Mouse (Mus musculus) gonadal fat pad, adult 2 months (tissue): Measurements from ENCODE around the gene Gm20604. TPM values are rescaled to one million over a fixed set of nuclear protein-coding genes. Genes with fewer than 3 reads are reported as not detected.

ENCODE experiments used
- DNase-seq: peaks from one replicate; pipeline ENCODE4 v3.0.0-alpha.2; 2012; ENCODE audit warnings: low read depth
- polyA plus RNA-seq: library from polyadenylated mRNA; depleted of rRNA; stranded (reverse); fragments of >200 nt; gene quantifications from 2 replicates; pipeline ENCODE4 v1.2.3, GENCODE M21; 2012

The Gm20604 gene
- polyA plus RNA-seq, 1 experiment, result 3.4 TPM

DNA sequence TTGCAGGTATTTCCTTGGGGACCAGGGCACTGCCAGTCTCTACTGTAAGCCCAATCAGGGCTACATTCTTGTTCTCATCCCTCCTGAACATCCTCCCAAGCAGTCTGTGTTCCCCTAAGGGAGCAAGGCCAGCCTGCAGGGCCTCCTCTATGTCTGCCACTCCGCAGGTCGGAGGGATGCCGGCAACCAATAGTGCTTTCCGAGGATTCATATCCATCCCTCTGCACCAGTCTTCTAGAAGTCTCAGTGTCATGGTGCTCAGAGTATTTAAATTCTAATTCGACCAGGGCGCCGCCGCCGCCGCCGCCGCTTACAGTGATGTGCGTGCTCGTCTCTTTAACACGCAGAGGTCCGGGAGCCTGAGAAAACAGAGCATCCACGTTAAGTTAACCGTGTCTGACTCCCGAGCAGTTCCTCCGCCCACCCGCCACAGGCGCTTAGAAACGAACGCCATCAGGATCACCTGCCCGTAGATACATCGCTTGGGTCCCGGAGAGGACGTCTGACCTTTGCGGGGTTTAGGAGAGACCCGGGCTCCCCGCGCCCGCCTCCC, 15.4 kb downstream of the Gm20604 start:
- DNase-seq, result no peak

DNA sequence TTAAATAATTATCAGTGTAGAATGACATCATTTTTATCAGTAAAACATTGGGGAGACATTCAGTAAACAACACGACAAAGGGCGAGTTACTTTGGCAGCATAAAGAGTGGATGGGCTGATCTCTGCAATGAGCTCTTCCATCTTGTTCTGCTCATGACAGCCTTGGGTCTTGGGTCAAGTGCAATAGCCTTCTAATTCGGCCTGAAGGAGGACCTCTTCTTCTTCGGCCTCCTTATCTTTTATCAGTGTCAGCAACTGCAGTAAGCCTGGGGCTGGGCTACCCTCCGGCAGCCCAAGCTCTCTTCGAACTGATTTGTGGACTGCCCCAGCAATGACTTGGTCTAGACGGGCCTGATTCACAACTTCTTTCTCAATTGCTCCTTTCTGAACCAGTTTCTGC, 16.4 kb downstream of the Gm20604 start:
- DNase-seq, result no peak

DNA sequence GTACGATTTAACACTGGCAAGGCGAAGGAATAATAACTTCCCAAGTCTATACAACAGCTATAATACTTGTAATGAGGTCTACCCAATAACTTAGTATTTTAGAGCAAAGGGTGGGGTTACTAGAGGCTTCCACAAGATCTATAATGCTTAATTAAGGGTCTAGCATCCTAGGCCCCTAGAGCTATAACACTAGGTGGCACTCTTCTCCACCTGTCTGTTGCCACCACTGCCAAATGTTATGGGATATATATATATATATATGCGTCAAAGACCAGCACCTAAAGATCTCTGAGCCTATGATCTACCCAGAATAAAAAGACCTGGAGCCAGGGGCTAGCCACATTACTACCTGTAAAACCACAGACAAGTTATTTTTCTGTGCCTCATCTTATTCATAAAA, 18.2 kb downstream of the Gm20604 start:
- DNase-seq, result no peak

DNA sequence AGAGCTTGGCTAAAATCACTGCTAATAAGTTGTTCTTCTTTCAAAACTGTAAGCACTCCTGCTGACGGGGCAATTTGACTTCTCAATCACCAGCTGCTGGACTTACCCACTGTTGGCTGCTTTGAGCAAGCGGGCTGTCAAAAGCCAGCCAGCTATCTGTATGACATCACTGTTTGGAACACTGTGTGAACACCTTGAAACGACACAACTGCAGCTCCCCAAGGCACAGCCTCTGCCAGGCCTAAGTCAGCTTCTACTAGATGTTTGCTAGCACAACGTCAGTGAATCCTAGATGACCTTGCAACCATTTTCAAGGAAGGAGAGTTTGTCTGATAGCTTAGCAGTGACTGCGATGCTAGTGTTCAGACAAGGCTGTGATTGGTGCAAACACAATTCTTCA, 19.4 kb downstream of the Gm20604 start:
- no peak for DNase-seq

DNA sequence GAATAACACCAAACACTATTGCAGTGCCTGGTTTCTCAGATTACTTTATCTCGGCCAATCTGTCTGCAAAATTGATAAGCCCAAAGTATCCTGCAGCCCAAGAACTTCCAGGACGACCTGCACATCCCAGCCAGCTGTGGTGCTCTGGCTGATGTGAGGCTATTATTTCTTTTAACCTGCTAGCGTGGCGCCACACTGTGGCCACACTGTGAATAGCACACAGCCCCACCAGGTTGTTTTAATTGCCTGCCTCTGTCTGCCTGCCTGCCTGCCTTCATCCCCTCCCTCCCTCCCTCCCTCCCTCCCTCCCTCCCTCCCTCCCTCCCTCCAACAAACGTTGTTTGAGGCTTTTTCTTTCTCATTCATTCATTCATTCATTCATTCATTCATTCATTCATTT, 25.1 kb downstream of the Gm20604 start:
- no peak for DNase-seq

DNA sequence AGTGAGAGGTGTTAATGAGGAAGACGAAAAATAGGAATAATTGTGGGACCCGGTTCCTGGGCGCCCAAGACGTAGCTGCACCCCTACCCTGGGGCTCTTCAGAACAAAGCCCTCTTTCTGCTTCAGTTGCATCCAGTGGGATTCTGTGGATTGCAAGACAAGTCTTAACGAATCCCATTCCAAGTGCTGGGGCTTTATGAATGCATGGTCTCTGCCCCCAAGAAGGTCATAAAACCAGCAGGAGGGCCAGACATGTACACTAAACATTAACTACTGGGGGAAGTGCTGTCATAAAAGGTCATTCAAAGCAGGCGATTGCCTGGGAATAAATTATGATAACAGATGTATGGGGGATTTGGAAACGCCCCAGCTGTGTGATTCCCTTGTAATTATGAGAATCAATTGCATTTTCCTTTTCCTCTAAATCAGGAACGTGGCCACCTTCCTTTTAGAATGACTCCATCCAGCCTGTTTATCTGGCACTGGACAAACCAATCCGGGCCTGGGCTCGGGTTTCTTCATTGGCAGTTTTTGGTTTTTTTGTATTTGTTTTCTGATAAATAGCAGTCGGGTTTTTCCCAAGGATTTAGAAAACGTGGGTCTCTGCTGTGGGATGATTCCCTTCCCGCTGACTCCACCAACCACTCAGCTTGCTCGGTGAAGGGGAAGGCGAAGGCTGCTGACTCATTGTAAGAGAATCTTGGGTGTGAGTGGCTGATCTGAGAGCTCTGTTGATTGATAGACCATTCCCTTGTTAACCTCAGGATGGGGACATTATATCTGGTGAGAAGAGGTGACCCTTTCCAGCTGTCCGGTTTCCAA, 27.5 kb downstream of the Gm20604 start:
- no peak for DNase-seq

DNA sequence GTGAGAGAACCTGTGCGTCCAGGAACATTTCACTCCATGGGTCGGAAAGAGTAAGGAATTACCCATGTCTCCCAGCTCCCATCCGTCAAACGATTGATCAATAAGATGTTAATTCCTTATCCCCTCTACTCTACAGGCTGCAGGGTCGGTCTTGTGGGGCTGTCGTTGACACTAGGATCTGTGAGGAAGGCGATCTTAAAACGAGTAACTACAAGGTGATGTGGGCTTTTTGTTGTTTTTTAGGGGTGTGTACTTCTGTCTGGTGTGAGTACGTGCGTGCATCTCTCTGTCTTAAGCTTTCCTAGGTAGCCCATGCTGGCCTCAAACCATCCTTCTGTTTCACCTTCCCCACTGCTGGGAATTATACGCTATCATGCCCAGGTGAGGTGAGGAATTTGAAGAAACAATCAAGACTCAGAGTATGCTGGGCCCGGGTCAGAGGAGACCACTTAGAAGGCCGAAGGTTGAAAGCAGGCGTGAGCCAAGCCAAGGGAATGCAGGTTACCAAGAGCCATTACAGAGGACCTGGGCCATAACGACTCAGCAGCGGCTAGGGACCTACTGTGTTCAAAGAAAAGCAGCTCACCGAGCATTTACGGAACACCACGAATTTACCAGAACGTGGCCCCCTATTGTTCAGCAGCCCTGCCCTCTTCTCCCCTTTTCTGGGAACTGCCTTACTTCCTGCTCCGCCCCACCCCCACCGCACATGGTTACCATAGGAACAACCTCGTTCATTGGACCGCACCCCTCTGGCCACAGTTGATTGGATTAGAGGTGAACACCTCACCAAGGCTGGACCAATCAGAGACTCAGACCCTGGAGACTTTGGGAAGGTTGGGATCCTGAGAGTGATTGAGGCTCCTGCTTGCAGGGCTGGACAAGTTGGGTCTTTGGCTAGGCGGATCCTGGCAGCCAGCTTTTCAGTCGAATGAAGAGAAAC, 28.3 kb downstream of the Gm20604 start:
- DNase-seq, result peak; percentile 56

DNA sequence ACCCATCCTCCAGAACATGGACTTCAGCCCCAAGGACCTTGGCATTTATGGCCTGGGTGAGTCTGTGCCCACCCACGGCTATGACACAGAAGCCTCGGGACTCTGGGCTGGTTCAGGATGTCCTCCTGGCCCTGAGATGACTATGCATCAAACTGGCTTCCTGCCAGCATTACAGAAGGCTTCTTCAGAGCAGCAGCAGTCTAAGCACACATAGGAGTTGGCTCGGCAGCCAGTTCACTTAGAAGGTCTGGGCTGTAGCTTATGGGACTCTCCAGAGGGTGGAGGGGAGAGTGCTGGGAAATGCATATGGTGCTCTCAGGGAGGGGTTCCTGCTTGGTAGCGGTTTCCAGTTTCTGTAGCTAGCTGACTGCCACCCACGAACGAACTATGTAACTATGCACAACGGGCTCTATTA, 32.7 kb downstream of the Gm20604 start:
- no peak for DNase-seq

DNA sequence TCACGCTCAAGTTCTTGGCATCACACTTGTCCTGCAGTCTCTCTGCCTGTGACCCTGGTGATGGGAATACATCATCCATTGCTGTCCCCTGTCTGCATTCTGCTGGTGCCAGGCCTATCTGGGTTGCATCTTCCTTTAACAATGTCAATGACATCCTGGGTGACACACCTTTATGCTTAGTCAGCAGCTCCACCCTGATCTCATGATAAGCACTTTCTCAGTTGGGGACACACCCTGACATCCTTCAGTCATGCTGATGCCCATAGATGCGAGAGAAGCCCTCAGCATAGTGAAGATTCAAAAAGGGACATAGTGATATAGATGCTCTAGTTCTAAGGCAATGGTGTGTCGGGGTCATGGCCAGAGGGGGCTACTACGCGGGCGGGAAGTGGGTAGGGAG, 33.3 kb downstream of the Gm20604 start:
- DNase-seq, result no peak

DNA sequence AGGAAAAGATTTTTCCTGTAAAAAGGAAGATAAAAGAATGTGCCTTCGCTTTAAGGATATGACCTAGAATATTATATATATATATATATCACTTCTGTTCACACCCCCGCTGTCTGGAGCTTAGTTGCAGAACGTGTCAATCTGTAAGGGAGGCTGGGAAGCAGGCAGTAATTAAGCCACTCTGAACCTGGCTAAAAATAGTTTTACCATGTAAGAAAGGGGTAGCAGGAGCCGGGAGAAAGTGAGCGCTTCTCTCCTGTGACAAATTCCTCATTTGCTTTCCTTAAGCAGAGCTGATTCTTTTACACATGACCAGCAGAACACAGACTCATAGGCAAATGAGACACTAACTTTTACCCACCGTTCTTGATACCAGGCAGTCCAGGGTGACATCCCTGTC, 34.6 kb downstream of the Gm20604 start:
- DNase-seq, result no peak

DNA sequence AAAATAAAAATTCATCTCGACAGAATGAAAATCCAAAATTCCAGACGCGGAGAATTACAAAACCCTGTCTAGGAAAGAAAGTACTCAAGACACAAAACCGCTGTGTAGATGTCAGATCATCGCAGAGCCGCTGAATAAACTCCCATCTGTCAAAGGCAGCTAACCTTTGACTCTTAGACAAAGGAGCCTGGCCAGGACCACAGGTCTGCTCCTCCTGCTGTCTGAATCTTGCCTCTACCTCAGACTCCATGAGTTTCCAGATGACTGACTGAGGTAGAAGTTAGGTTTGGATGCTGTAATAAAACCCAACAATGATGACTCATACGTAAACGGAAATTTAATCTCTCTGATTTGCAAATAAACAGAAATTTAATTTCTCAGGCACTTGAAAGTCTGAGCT, 35.5 kb downstream of the Gm20604 start:
- no peak for DNase-seq

DNA sequence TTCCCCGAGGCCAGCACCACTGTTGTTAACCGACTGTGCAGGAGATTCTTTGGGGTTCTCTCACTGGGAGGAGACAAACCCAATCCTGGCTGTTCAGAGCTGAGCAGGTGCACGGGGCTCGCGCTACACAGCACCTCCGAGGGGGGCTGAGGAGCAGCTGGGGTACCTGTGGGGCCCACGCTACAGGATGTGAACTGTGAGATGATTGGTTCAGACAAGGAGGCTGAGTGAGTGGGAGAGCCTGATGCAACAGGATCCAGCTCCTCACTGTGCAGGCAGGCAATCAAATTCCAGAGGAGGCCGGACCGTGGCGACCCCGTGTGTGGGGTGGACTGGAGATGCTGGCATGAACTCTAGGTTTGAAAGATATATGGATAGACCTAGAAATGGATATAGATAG, 36.0 kb downstream of the Gm20604 start:
- no peak for DNase-seq

DNA sequence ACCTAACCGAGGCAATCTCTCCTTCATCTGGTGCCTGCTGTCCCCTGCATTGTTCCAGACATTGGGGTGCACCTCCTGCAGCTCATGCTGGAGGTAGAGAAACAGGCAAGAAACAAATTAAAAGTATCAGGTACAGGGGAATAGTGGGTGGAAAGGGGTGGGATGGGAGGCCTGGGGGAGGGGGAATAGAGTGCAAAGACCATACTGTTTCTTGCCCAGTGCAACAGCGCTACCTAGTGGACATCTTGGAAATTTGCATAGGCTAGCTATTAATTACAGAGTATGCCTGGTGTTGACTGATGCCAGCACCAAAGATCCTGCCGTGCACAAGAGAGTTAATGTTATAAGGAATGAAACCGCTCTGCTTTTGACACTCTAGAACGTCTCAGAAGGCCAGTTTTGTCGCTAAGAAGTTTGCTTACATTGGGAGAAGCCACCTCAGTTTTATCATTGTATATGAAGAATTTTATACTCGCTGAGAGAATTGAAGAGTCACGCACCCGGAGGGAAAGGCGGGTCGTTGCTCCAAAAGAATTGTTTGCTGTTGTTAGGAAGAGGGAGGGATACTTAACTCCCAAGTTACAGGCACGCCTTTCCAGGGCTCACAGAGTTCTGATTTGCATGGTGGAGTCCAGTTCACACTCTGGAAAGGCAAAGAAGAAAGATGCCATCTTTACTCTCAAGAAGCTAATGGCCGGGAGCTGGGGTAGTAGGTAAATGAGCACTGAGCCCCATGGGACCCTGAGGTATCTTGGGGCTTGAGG, 38.7 kb downstream of the Gm20604 start:
- DNase-seq, result no peak

DNA sequence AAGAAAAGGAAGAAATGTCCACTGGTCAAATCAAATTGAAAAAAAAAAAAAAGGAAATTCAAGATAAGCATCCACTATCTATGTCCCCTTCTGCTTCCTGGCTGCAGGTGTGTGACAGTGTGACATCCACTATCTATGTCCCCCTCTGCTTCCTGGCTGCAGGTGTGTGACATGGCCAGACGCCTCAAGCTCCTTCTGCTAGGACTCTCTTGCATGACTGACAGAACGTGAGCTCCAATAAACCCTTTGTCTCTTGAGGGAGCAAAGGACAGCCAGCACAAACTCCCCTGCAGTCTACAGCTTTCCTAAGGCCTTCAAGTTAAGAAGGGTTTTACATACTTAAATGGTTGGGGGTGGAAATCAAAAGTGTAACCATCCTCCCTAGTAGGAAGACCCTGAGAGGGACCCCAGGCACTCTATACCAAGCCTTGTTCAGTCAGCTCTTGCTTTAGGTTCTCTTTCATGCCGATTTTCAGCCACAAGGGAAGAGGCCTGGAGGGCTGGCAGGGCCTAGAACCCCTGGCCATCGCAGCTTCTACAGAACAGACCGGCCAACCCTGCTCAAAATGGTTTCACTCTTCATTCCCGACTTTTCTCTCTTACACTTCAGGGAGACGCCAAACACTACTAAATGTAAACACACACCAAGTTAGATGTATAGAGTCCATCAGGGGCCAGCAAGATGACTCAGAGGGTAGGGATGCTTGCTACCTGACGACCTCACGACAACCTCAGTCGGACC, 43.6 kb downstream of the Gm20604 start:
- DNase-seq, result no peak

DNA sequence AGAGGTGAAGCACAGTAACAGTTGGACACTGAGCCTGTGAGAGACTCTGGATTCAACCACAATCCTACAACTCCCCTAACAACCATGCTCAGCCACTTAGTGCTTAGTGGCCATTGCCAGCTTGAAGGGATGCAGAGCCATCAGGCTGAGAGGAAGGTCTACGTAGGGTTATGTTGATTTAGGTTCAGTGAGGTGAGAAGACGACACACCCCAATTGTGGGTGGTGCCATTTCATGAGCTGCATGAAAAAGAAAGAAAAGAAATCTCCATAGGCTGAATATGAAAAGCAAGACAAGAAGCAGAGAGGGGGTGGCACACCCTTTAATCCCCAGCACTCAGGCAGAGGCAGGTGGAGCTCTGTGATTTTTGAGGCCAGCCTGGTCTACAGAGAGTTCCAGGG, 44.4 kb downstream of the Gm20604 start:
- no peak for DNase-seq

DNA sequence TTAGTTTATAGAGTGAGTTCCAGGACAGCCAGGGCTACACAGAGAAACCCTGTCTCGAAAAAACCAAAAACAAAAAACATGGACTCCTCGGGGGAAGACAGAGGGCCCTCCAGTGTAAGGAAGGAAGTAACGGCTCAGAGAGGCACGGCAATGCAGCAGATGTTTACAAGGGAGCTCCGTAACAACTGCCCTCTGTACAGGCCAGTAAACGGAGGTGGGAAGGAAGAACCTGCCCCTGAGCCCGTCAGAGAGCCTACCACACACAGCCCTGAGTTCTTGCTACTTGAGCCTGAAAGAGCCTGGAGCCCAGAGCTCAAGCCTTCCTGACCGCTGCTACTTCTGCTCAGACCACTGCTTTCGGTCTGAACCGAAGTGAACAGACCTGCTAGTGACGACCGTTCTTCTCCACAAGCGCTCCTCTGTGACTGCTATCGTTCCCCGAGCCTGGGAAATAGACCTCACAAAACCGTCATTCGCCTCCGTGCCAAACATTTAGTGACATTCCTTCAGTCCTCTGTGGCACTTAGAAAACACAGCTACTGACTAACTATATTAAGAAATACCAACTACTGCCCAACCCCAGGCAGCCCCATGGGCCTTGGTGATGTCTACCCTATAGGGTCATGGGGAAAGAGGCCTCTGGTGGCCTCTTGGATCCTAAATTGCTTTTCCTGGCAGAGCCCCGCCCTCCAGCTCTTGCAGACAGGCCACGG, 45.2 kb downstream of the Gm20604 start:
- DNase-seq, result no peak

DNA sequence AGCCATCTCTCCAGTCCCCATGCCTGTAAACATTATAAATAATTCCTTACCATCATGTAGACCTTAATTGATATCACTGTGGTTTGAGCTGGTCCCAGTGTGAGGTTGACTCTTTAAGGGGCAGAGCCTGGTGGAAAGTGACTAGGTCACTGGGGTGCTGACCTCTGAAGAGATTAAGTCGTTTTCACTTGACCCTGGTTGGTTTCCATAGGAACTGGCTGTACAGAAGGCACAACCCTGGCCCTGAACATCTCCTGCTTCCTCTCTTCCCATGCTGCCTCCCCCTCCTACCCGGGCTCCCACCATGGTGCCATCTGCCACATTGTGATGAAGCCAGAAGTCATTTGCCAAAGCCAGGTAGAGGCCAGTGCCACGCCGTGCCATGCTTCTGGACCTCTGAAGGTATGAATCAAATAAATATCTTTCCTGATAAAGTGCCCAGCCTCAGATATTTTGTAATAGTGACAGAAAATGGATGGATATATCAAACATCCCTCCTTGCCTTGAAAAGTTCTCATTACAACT, 47.6 kb downstream of the Gm20604 start:
- no peak for DNase-seq

DNA sequence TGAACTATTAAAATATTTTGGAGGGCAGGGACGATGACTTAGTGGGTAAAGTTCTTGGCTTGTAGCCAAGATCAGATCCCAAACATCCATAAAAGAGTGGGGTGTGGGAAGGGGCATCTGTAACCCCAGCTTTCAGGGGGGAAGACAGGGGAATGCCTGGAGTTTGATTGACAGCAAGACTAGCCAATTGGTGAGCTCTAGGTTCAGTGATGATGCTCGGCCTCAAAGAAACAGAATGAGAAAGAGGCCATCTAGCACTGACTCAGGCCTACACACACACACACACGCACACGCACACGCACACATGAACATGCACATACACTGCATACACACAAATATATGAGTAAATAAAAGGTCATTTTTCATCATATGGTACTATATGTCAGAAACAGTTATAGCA, 48.6 kb downstream of the Gm20604 start:
- no peak for DNase-seq

DNA sequence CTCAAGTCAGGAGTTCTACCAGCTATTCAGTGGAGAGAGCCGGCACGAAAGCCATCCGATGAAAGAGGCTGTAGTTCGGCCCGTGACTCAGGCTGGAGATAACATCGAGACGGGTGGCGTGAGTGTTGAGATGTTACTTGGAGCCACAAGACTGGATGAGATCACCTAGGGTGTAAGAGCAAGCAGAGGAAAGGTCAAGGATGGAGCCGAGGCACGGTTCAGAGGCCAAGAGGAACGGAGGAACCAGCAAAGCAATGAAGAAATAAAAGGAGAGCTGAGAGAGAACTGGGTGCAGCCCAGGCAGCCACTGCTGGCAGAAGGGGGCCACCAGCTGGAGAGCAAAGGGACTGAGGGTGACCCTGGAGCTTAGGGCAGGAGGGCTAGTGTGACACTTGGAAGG, 50.3 kb downstream of the Gm20604 start:
- no peak for DNase-seq

DNA sequence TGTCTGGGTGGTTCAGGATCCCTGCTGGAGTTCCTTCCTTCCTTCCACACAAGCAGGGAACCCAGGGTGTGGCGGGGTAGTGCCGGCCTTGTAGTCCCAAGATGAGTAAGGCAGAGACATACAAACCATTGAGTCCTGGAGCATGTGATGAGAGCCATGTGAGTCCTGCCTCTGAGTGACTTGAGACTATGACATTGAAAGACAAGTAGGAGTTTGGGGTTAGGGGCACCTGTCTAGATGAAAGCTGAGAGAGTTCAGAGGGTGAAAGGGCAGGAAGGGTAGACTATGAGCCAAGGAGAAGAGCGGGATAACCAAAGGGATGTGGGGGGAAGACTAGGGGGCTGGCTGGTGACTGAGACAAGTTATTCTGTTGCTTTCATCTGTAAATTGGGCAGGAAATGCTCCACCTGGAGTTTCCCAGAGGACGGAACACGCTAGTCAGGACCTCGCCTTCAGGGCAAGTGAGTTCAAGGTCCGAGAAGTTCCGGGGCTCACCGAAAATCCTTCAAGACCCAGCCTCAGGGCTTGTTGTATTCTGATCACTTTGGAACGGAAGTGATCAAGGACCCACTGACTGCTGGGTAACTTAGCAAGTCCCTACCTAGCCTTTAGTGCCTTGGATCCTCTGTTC, 51.5 kb downstream of the Gm20604 start:
- DNase-seq, result no peak
